Mouse (Mus musculus) C2C12 (cell line): ENCODE data around the gene 9230112D13Rik. TPM values are rescaled to one million over a fixed set of nuclear protein-coding genes. Genes with fewer than 3 reads are reported as not detected.

Experiments used
- H3K27me3 ChIP-seq: one replicate; pipeline ENCODE4 v1.6.1; 2011; ENCODE audit not compliant: control insufficient read depth, insufficient read depth, insufficient read length
- H3K36me3 ChIP-seq: one replicate; pipeline ENCODE4 v1.6.1; 2011; ENCODE audit not compliant: control insufficient read depth, insufficient read depth
- H3K4me3 ChIP-seq: one replicate; pipeline ENCODE4 v1.5.1; 2011; ENCODE audit warnings: mild to moderate bottlenecking, control low read depth; ENCODE audit not compliant: poor library complexity, insufficient read depth, severe bottlenecking
- H3K79me2 ChIP-seq: one replicate; pipeline ENCODE4 v1.6.1; 2011; ENCODE audit not compliant: control insufficient read depth, insufficient read depth
- H3K79me3 ChIP-seq: one replicate; pipeline ENCODE4 v1.6.1; 2011; ENCODE audit warnings: low read depth, control low read depth
- H3ac ChIP-seq: one replicate; pipeline ENCODE3; 2011; ENCODE audit warnings: low read depth; ENCODE audit not compliant: control insufficient read depth, insufficient read length
- CEBPB ChIP-seq: IDR thresholded peaks from one replicate; pipeline ENCODE4 v1.6.1; 2011; ENCODE audit warnings: low read depth, mild to moderate bottlenecking, control low read depth, moderate library complexity
- CTCF ChIP-seq: IDR thresholded peaks from one replicate; pipeline ENCODE4 v1.5.1; 2011; ENCODE audit not compliant: control insufficient read depth, insufficient read depth, insufficient read length
- FOSL1 ChIP-seq: IDR thresholded peaks from one replicate; pipeline ENCODE4 v1.8.0; 2011; ENCODE audit warnings: mild to moderate bottlenecking, low read length; ENCODE audit not compliant: poor library complexity, insufficient read depth, severe bottlenecking
- MAX ChIP-seq: IDR thresholded peaks from one replicate; pipeline ENCODE4 v1.6.1; 2011; ENCODE audit warnings: mild to moderate bottlenecking, control low read depth
- MYOD1 ChIP-seq: IDR thresholded peaks from one replicate; pipeline ENCODE4 v1.6.1; 2011; ENCODE audit warnings: low read depth; ENCODE audit not compliant: control insufficient read depth, insufficient read length
- MYOG ChIP-seq: IDR thresholded peaks from one replicate; pipeline ENCODE4 v1.6.1; 2011; ENCODE audit not compliant: control insufficient read depth, insufficient read length; ENCODE audit errors: extremely low read depth
- USF1 ChIP-seq: IDR thresholded peaks from one replicate; pipeline ENCODE4 v1.6.1; 2011; ENCODE audit warnings: low read depth, mild to moderate bottlenecking, control low read depth, moderate library complexity
- polyA plus RNA-seq: library from polyadenylated mRNA; unstranded; fragments of >200 nt; fragmentation: generic; extraction: Trizol; gene quantifications from one replicate; pipeline ENCODE4 v1.2.1, GENCODE M21; 2012; ENCODE audit warnings: missing spikeins

9230112D13Rik gene
- polyA plus RNA-seq, 1 experiment, result not detected

DNA sequence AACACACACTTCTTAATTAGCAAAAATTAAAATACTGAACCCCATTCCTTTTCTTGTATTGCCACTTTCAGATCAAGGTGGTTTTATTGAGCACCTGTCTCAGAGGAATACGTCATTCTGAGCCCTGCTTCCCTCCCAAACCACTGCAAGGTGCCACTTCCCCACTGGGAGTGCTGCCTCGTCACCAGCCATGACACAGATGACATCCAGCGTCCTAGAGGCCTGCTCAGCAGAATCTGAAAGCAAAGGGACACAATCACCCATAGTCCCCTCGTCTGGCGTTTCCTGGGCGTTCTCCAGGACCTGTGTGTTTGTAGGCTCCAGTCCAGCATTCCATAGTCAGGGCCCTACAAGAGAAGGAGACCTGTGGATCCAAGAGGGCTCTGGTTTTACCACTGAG, 8.5 kb downstream of the 9230112D13Rik start:
- H3K79me3 ChIP-seq, result no peaks in the 10 kb centered on the region
- H3K4me3 ChIP-seq, result no peak overlapping the region
- no peaks in the 10 kb centered on the region for H3K36me3 ChIP-seq
- no peaks in the 10 kb centered on the region for H3K79me2 ChIP-seq
- no peaks in the 10 kb centered on the region for H3K27me3 ChIP-seq
- H3ac ChIP-seq, result no peak overlapping the region
- no peak for TF ChIP-seq FOSL1
- no peak for TF ChIP-seq MAX
- TF ChIP-seq USF1, result no peak
- no peak for TF ChIP-seq MYOG
- no peak for TF ChIP-seq CTCF
- TF ChIP-seq CEBPB, result no peak
- no peak for TF ChIP-seq MYOD1

GRCm38 (mm10) chr14:34512602-34513001, 10.0 kb downstream of the 9230112D13Rik start:
- Histone ChIP-seq H3K27me3 (no peaks in the 10 kb centered on the region), H3K4me3 (no peak overlapping the region), H3K36me3 (no peaks in the 10 kb centered on the region), H3K79me3 (no peaks in the 10 kb centered on the region), H3K79me2 (no peaks in the 10 kb centered on the region), H3ac (no peak overlapping the region)
- TF ChIP-seq USF1, result no peak
- no peak for TF ChIP-seq MAX

- no peaks in the 10 kb centered on the region for H3K36me3 ChIP-seq
- TF ChIP-seq USF1 (no peak), MYOD1 (no peak), MAX (no peak), CTCF (no peak), MYOG (no peak), CEBPB (no peak), FOSL1 (no peak)
- no peak overlapping the region for H3ac ChIP-seq
- no peaks in the 10 kb centered on the region for H3K79me2 ChIP-seq
- no peak overlapping the region for H3K4me3 ChIP-seq
- H3K27me3 ChIP-seq, result no peaks in the 10 kb centered on the region
- no peaks in the 10 kb centered on the region for H3K79me3 ChIP-seq
Measured at GRCm38 (mm10) chr14:34511901-34512300, 10.7 kb downstream of the 9230112D13Rik start.

- no peaks in the 10 kb centered on the region for H3K79me3 ChIP-seq
- no peaks in the 10 kb centered on the region for H3K36me3 ChIP-seq
- H3K27me3 ChIP-seq, result no peaks in the 10 kb centered on the region
- H3K4me3 ChIP-seq, result no peak overlapping the region
- TF ChIP-seq CEBPB (no peak), MAX (peak; percentile 56)
- H3K79me2 ChIP-seq, result no peaks in the 10 kb centered on the region
- H3ac ChIP-seq, result no peak overlapping the region
Measured at GRCm38 (mm10) chr14:34508842-34509439, 13.7 kb downstream of the 9230112D13Rik start.

GRCm38 (mm10) chr14:34508187-34508840, 14.3 kb downstream of the 9230112D13Rik start:
- Histone ChIP-seq H3K36me3 (no peaks in the 10 kb centered on the region), H3ac (no peak overlapping the region), H3K79me2 (peaks cover under 1% of the 10 kb centered on the region), H3K27me3 (no peaks in the 10 kb centered on the region), H3K4me3 (no peak overlapping the region), H3K79me3 (peaks cover under 1% of the 10 kb centered on the region)
- peak; percentile 51 for TF ChIP-seq CEBPB
- TF ChIP-seq MYOG, result no peak
- no peak for TF ChIP-seq CTCF
- peak; percentile 63 for TF ChIP-seq MYOD1
- TF ChIP-seq USF1, result no peak
- no peak for TF ChIP-seq FOSL1
- peak; percentile 63 for TF ChIP-seq MAX

DNA sequence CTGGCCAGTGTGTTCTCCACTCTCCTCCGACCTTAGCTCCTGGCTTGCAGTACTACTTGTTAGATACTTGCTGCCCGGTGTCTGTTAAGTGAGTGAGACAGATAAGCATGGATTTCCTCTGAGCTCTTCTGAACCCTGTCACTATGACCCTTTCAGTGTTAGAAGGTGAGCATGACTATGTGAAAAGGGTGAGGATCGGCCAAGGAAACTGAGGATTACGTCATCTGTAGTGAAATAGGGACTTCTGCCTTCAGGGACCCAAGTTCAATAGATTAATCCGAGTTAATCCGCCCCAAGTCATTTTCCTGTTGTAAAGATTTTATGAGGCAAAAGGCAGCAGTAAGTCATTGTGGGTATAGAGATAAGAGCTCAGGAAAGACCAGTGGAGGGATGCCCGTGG, 17.3 kb downstream of the 9230112D13Rik start:
- TF ChIP-seq MAX (no peak), CEBPB (no peak), USF1 (no peak), CTCF (no peak), MYOG (no peak), FOSL1 (no peak), MYOD1 (no peak)
- peaks cover 27% of the 10 kb centered on the region for H3K79me2 ChIP-seq
- peaks cover 19% of the 10 kb centered on the region for H3K79me3 ChIP-seq
- no peaks in the 10 kb centered on the region for H3K27me3 ChIP-seq
- no peak overlapping the region for H3ac ChIP-seq
- no peaks in the 10 kb centered on the region for H3K36me3 ChIP-seq
- no peak overlapping the region for H3K4me3 ChIP-seq
